Mouse (Mus musculus) spleen, postnatal 36 days (tissue): ENCODE measurements around the gene Adamtsl5.
"Not testable (repeated sequence)": the region's sequence is repeated elsewhere in the genome, so short reads cannot be mapped to it uniquely, and the experiment has no call there.

Source experiments
- DNase-seq, 2 experiments: peaks; one replicate each; pipeline ENCODE4 v3.0.0; 2022; ENCODE audit warnings: low spot score in 2 of 2, mixed read lengths in 1 of 2

Gene Adamtsl5

GRCm38 (mm10) chr10:80371983-80372382 lies 23.8 kb upstream of the Adamtsl5 start:
- DNase-seq = no peak

DNA sequence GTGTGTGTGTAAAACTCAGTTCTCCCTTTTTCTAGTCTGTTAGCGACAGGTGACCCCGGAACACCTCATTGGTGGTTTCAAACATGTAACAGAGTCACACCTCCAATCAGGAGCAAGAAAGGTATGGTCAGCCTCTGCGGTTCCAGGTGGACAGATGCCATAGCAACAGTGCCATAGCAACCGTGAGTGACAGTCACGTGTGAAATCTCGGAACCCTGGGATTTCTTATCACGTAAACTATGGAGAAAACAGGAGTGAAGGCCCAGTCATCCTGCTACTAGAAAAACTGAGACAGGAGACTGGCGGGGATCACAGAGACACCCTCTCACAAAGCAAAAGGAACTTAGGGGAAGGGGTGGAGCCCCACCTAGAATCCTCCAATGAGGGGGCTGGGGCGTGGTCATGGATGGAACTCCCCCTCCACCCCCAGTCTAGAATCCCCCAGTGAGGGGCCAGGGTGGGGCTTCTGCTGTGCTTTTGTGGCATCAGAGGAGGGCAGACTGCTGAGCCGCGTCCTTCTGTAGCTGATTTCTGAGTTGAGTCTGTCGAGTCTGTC lies 23.3 kb upstream of the Adamtsl5 start:
- DNase-seq = peak; percentile 76 to 86

DNA sequence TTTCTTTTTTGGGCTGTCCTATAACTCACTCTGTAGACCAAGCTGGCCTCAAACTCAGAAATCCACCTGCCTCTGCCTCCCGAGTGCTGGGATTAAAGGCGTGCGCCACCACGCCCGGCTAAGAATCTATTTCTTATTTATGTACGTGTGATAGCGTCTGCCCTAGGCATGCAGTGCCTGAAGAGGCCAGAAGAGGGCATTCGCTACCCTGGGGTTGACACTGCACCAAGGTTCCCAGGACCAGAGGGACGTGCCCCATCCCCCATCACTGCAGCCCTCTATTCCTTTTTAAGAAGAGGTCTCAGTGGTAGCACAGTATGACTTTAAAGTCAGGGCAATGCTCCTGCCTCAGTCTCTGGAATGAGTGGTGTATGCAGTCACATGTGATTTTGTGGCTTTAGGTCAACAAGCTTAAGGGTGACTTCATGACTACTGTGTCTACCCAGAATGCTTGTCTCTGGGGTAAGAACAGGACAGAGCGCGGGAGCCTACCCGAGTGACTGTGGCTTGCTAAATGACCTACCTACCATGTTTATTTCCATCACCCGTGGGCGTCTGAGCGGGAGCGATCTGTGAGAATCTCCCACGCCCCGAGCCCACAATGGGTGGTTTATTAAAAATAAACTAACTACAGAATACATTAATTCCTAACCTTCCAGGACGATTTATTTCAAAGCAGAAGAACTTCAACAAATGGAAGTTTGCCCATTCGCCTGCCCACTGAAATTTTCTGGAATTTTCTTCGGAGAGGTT lies 22.0 kb upstream of the Adamtsl5 start:
- peak in 1 of 2 experiments; percentile 31 for DNase-seq

DNA sequence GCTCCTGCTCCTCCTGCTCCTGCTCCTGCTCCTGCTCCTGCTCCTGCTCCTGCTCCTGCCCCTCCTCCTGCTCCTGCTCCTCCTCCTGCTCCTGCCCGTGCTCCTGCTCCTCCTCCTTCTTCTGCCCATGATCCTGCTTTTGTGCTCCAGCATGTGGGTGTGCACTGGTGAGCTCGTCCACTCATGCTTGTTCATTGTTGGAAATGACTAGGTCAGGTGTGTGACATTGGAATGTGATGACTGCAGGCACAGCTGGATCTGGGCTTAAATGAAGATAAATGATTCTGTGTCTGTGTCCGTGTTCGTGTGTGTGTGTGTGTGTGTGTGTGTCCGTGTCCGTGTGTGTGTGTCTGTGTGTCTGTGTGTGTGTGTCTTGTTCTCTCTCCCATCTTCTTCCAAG lies 20.2 kb upstream of the Adamtsl5 start:
- DNase-seq = no peak

GRCm38 (mm10) chr10:80367954-80368353 lies 19.7 kb upstream of the Adamtsl5 start:
- no peak for DNase-seq

GRCm38 (mm10) chr10:80365736-80366135 lies 17.5 kb upstream of the Adamtsl5 start:
- DNase-seq = no peak

DNA sequence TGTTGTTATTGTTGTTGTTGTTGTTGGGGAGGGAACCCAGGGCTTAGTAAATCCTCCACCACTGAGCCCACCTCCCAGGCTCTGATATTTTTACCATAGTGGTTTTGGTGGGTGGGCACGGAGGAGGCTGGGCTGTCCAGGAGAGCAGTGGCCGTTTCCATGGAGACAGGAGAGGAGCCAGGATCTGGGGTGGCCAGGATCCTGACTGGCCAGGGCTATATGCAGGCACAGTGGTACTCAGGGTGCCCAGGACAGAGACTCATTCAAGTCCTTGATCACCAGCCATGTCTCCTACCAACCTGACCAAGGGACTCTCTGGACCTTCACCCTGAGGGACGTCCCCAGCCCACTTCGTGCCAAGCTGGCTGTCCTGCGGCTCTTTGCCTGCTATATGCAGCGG lies 15.5 kb upstream of the Adamtsl5 start:
- DNase-seq = no peak

DNA sequence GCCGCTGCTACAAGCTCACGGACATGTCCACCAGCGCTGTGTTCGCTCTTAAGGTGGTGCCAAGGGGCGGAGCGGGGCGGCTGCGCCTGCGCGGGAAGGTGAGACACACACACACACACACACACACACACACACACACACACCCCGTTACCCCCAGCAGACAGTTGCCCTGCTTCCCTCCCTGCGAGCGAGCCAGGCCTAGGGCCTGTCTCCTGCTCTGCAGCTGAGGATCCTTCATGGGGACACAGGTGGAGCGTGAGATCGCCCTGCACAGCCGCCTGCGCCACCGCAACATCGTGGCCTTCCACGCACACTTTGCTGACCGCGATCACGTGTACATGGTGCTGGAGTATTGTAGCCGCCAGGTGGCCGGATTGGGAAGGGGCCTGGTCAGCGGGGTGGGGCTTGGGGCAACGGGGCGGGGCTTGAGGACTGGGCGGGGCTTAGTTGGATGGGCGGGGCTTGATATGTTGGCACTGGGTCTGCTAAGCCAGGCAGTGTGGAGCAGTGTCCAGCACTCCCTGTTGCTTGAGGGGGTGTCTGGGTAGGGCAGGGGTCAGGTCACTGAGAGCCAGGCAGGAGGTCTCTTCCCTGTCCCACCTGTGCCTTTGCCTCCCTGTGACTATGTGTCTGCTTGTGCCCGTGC lies 9.9 kb upstream of the Adamtsl5 start:
- DNase-seq = no peak

- no peak for DNase-seq
These were observed 9.1 kb upstream of the Adamtsl5 start for GRCm38 (mm10) chr10:80357336-80357735.

GRCm38 (mm10) chr10:80356737-80357136 lies 8.5 kb upstream of the Adamtsl5 start:
- no peak for DNase-seq

GRCm38 (mm10) chr10:80356001-80356682 lies 7.9 kb upstream of the Adamtsl5 start, which contains the start of gene Plk5:
Gene Plk5, plus strand, starts transcription at chr10:80356459.
- no peak for DNase-seq

GRCm38 (mm10) chr10:80355431-80355830 lies 7.2 kb upstream of the Adamtsl5 start:
- DNase-seq = no peak

GRCm38 (mm10) chr10:80352727-80353126 lies 4.5 kb upstream of the Adamtsl5 start:
- no peak for DNase-seq

DNA sequence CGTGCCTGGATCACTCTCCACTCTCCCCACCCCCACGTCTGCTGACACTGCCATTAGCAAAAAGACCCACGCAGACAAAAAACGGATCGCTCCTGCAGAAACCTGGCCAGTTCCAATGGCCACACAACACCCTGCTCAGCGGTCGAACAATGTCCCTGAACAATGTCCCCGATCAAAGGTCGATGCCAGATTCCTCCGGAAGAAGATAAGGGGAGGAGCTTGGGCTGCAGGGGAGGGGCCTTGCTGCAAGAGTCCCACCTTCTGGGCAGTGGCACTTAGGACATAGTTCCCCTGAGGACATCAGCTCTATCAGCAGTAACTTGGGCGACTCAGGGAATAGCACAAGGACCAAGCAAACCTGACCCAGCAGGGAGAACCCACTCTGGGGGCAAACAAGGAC lies 3.7 kb upstream of the Adamtsl5 start:
- DNase-seq = no peak

DNA sequence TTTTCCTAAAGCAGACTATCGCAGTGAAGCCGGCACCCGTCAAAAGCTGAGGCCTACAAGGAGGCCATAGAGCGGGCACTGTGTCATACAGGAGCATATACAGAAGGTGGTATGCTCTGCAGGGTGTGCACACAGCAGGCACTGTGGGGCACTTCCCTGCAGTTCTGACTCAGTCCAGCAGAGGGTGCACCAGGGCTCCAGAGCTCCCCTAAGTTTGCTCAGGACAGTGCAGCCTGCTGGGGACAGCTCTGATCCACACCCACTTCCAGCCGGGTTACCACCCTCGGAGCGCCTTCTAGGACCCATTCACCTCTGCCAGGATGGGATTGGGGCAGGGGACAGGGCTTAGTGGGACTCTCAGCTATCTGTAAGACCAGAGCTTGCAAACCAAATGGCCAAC lies 2.1 kb upstream of the Adamtsl5 start:
- peak; percentile 70 to 73 for DNase-seq

GRCm38 (mm10) chr10:80348981-80349380 lies 769 bp upstream of the Adamtsl5 start:
- no peak for DNase-seq

GRCm38 (mm10) chr10:80347514-80347967 lies 671 bp downstream of the Adamtsl5 start:
- DNase-seq = no peak

- not testable (repeated sequence) for DNase-seq
These were observed 2.3 kb downstream of the Adamtsl5 start for GRCm38 (mm10) chr10:80345929-80346328.

DNA sequence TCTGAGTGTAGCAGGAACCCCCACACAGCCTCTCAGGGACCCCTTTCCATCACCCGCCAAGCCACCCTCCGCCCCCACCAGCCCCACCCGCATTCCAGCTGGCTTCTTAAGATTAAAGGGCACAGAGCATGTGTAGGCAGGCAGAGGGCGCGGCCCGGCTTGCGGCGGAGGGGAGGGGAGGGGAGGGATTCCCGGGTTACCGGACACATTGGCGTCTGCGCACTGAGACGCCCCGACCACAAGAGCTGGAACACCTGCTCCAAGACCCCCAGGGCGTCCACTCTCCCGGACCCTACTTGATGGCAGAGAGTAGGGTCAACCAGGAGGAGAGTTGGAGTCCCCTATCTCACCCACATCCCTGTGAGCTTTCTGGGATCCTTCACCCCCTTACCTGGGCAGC lies 3.1 kb downstream of the Adamtsl5 start:
- DNase-seq = peak; percentile 40 to 54

- DNase-seq = peak; percentile 38 to 62
These were observed 4.0 kb downstream of the Adamtsl5 start for GRCm38 (mm10) chr10:80344131-80344661.

GRCm38 (mm10) chr10:80343425-80343895 lies 4.8 kb downstream of the Adamtsl5 start:
- DNase-seq = no peak
